In genomic region chr10:76874879-76875278, GRCm38 (mm10) we compare ENCODE assay signal across 14 mouse cellular contexts.
"Had no signal": no experiment of that assay in that cellular context is flagged by ENCODE, and none has a peak within 500 bp of the region (broad histone marks: within the 10 kb centered on the region; RNA-seq: fewer than 3 reads in every experiment).

No protein-coding gene starts in this region.

- H3K27ac ChIP-seq: limb, embryonic 13.5 days; liver, embryonic 15.5 days; midbrain, embryonic 10.5 days; stomach, embryonic 15.5 days had no signal

- H3K9me3 ChIP-seq: limb, embryonic 13.5 days; liver, embryonic 15.5 days; midbrain, embryonic 10.5 days; stomach, embryonic 15.5 days had no signal

- H3K9ac ChIP-seq: limb, embryonic 13.5 days; liver, embryonic 15.5 days; lung, embryonic 14.5 days; stomach, embryonic 15.5 days had no signal

- H3K36me3 ChIP-seq: limb, embryonic 13.5 days; liver, embryonic 15.5 days; midbrain, embryonic 10.5 days; stomach, embryonic 15.5 days had no signal

- H3K4me1 ChIP-seq: limb, embryonic 13.5 days; stomach, embryonic 15.5 days had no signal

- DNase-seq: kidney, adult 11 months; kidney, postnatal 10 days; left cerebral cortex, postnatal 4 days; lung, embryonic 14.5 days; lung, postnatal 10 days; lung, postnatal 4 days; midbrain, embryonic 14.5 days; right cerebral cortex, postnatal 14 days; thymus, postnatal 4 days had no signal

- H3K4me3 ChIP-seq: limb, embryonic 13.5 days; liver, embryonic 15.5 days; midbrain, embryonic 10.5 days; myocyte; stomach, embryonic 15.5 days had no signal

- H3K4me2 ChIP-seq: limb, embryonic 13.5 days; liver, embryonic 15.5 days; lung, embryonic 14.5 days; stomach, embryonic 15.5 days had no signal

- H3K27me3 ChIP-seq: limb, embryonic 13.5 days; liver, embryonic 15.5 days; stomach, embryonic 15.5 days had no signal
